Mouse (Mus musculus): ENCODE data around the gene Immp2l. TPM values are rescaled to one million over a fixed set of nuclear protein-coding genes. Genes with fewer than 3 reads are reported as not detected.

Immp2l gene
- total RNA-seq, 2 experiments from 2014 or later = 1.3 to 3.5 TPM

- ATAC-seq (replicated peaks; ENCODE audit: low FRiP score, poor library complexity, severe bottlenecking) = no peak
Observed at GRCm38 (mm10) chr12:41485512-41486215, 461.8 kb downstream of the Immp2l start.

GRCm38 (mm10) chr12:41486331-41486730 lies 462.4 kb downstream of the Immp2l start, which contains the start of gene Lrrn3:
Gene Lrrn3 (minus strand): TSS chr12:41486431.
- no peak for ATAC-seq (replicated peaks; ENCODE audit: low FRiP score, poor library complexity, severe bottlenecking)

- no peak for ATAC-seq (replicated peaks; ENCODE audit: low FRiP score, poor library complexity, severe bottlenecking)
Observed at GRCm38 (mm10) chr12:41487005-41487404, 463.1 kb downstream of the Immp2l start.

GRCm38 (mm10) chr12:41494620-41495019 lies 470.7 kb downstream of the Immp2l start:
- no peak for ATAC-seq (replicated peaks; ENCODE audit: low FRiP score, poor library complexity, severe bottlenecking)

GRCm38 (mm10) chr12:41500049-41500820 lies 476.3 kb downstream of the Immp2l start:
- no peak for ATAC-seq (replicated peaks; ENCODE audit: low FRiP score, poor library complexity, severe bottlenecking)

- ATAC-seq (replicated peaks; ENCODE audit: low FRiP score, poor library complexity, severe bottlenecking) = no peak
Observed at GRCm38 (mm10) chr12:41508610-41509009, 484.7 kb downstream of the Immp2l start.

- no peak for ATAC-seq (replicated peaks; ENCODE audit: low FRiP score, poor library complexity, severe bottlenecking)
Observed at GRCm38 (mm10) chr12:41510588-41510987, 486.7 kb downstream of the Immp2l start.

- ATAC-seq (replicated peaks; ENCODE audit: low FRiP score, poor library complexity, severe bottlenecking) = no peak
Observed at GRCm38 (mm10) chr12:41518897-41519296, 495.0 kb downstream of the Immp2l start.

- no peak for ATAC-seq (replicated peaks; ENCODE audit: low FRiP score, poor library complexity, severe bottlenecking)
Observed at GRCm38 (mm10) chr12:41520326-41520725, 496.4 kb downstream of the Immp2l start.

GRCm38 (mm10) chr12:41521671-41522070 lies 497.8 kb downstream of the Immp2l start:
- no peak for ATAC-seq (replicated peaks; ENCODE audit: low FRiP score, poor library complexity, severe bottlenecking)

GRCm38 (mm10) chr12:41526688-41527087 lies 502.8 kb downstream of the Immp2l start:
- no peak for ATAC-seq (replicated peaks; ENCODE audit: low FRiP score, poor library complexity, severe bottlenecking)

- no peak for ATAC-seq (replicated peaks; ENCODE audit: low FRiP score, poor library complexity, severe bottlenecking)
Observed at GRCm38 (mm10) chr12:41528410-41528809, 504.5 kb downstream of the Immp2l start.

- no peak for ATAC-seq (replicated peaks; ENCODE audit: low FRiP score, poor library complexity, severe bottlenecking)
Observed at GRCm38 (mm10) chr12:41539989-41540388, 516.1 kb downstream of the Immp2l start.

GRCm38 (mm10) chr12:41551578-41551977 lies 527.7 kb downstream of the Immp2l start:
- no peak for ATAC-seq (replicated peaks; ENCODE audit: low FRiP score, poor library complexity, severe bottlenecking)

GRCm38 (mm10) chr12:41557832-41558231 lies 533.9 kb downstream of the Immp2l start:
- ATAC-seq (replicated peaks; ENCODE audit: low FRiP score, poor library complexity, severe bottlenecking) = no peak

GRCm38 (mm10) chr12:41558956-41559735 lies 535.3 kb downstream of the Immp2l start:
- no peak for ATAC-seq (replicated peaks; ENCODE audit: low FRiP score, poor library complexity, severe bottlenecking)

- no peak for ATAC-seq (replicated peaks; ENCODE audit: low FRiP score, poor library complexity, severe bottlenecking)
Observed at GRCm38 (mm10) chr12:41565540-41566432, 541.9 kb downstream of the Immp2l start.

GRCm38 (mm10) chr12:41566433-41566794 lies 542.5 kb downstream of the Immp2l start:
- ATAC-seq (replicated peaks; ENCODE audit: low FRiP score, poor library complexity, severe bottlenecking) = no peak

GRCm38 (mm10) chr12:41573754-41574153 lies 549.9 kb downstream of the Immp2l start:
- ATAC-seq (replicated peaks; ENCODE audit: low FRiP score, poor library complexity, severe bottlenecking) = no peak

All from erythroblast, adult 5-6 weeks (primary cell).